Mouse (Mus musculus) limb, embryonic 10.5 days (tissue): ENCODE measurements around the gene Olfr987. TPM values are rescaled to one million over a fixed set of nuclear protein-coding genes. Genes with fewer than 3 reads are reported as not detected.
"Not testable (repeated sequence)": the region's sequence is repeated elsewhere in the genome, so short reads cannot be mapped to it uniquely, and the experiment has no call there.

Experiments
- DNase-seq: peaks from one replicate; pipeline ENCODE4 v3.0.0-alpha.2; 2017; ENCODE audit warnings: low spot score
- H3K27ac ChIP-seq: fragments of 300-500 bp; sonication (generic); 2 replicates; pipeline ENCODE4 v1.5.1; 2016; ENCODE audit warnings: mild to moderate bottlenecking
- H3K27me3 ChIP-seq: fragments of 300-500 bp; sonication (generic); 2 replicates; pipeline ENCODE4 v1.6.1; 2016; ENCODE audit warnings: low read depth, mild to moderate bottlenecking; ENCODE audit not compliant: poor library complexity, severe bottlenecking
- H3K36me3 ChIP-seq: fragments of 300-500 bp; sonication (generic); 2 replicates; pipeline ENCODE4 v1.6.1; 2016; ENCODE audit warnings: mild to moderate bottlenecking, moderate library complexity
- H3K4me1 ChIP-seq: fragments of 300-500 bp; sonication (generic); 2 replicates; pipeline ENCODE4 v1.6.1; 2016
- H3K4me3 ChIP-seq: fragments of 300-500 bp; sonication (generic); 2 replicates; pipeline ENCODE4 v1.5.1; 2016; ENCODE audit warnings: mild to moderate bottlenecking, moderate library complexity
- H3K9me3 ChIP-seq: fragments of 300-500 bp; sonication (generic); replicated peaks from 2 replicates; pipeline ENCODE4 v1.6.1; 2016; ENCODE audit warnings: mild to moderate bottlenecking
- WGBS: fragments of 180-500 bp; shearing (Covaris S2); methylation state at CpG from one replicate; pipeline ENCODE4 v1.1.7; 2016; 5-methylcytosine and 5-hydroxymethylcytosine counted together
- polyA plus RNA-seq: library from polyadenylated mRNA; unstranded; fragments of >200 nt; fragmentation: Nextera tagmentation; extraction: Ambion mirVana; gene quantifications from 2 replicates; pipeline ENCODE4 v1.2.1, GENCODE M21; 2016

Gene Olfr987
- not detected in 2 replicates for polyA plus RNA-seq

DNA sequence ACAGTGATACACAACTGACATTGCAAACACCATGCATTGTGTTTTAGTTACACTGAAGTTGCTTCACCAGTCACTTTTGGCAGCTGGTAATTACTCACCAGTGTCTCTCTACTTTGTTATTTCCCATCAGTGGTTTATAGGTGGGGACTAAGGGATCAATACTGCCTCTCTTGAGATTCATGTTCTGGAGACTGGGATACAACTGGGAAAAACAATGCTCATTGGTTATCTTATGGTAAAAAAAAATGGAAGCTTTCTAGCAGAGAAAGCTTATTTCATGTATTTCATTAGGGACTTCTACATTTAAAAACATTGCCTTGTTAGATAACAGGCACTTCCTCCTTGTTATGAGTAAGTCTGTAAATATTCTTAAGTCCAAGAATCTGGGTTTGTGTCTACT, at the start of gene Olfr987:
Olfr987 (minus strand) TSS at position 101 of the 400 bp plus-strand sequence.
- H3K4me3 ChIP-seq, DNase-seq, H3K36me3 ChIP-seq, H3K4me1 ChIP-seq, H3K9me3 ChIP-seq, H3K27me3 ChIP-seq, H3K27ac ChIP-seq: not testable (repeated sequence)

- H3K27ac ChIP-seq, H3K9me3 ChIP-seq, DNase-seq, H3K4me1 ChIP-seq, H3K27me3 ChIP-seq, H3K36me3 ChIP-seq, H3K4me3 ChIP-seq: not testable (repeated sequence)
These were observed 24.0 kb upstream of the Olfr987 start, which contains the start of gene Olfr988 for GRCm38 (mm10) chr2:85363127-85363526. Olfr988 (minus strand) TSS chr2:85363227.

- Histone ChIP-seq H3K4me3 (no peak overlapping the region), H3K27ac (no peak overlapping the region), H3K36me3 (no peaks in the 10 kb centered on the region), H3K4me1 (no peaks in the 10 kb centered on the region), H3K9me3 (no peaks in the 10 kb centered on the region), H3K27me3 (no peaks in the 10 kb centered on the region)
- WGBS = 83% methylated on average over 7 of the region's 7 CpGs
- DNase-seq = no peak
These were observed 857 bp upstream of the Olfr987 start for GRCm38 (mm10) chr2:85339972-85340371.

DNA sequence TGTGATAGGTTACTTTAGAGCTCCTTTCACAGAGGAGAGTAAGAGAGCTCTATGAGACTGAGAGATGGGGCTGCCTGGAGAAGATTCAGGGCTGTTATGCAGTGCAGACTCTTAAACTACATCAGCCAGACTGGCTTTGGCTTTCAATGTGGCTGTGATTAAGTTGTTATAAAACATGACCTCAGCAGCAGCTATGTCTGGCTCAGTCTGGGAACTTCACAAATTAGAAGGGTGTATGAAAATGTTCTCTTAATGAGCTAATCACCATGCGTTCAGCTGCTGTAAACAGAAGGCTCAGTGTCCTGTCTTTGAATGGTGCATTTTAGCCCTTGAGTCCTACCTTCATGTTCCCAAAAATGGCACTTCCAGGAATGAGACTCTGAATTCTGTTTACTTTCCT, 20.0 kb downstream of the Olfr987 start:
- H3K27me3 ChIP-seq = no peaks in the 10 kb centered on the region
- H3K27ac ChIP-seq = no peak overlapping the region
- H3K9me3 ChIP-seq = no peaks in the 10 kb centered on the region
- H3K4me3 ChIP-seq = no peak overlapping the region
- no peaks in the 10 kb centered on the region for H3K36me3 ChIP-seq
- no peak for DNase-seq
- 64% methylated on average over 1 of the region's 1 CpGs for WGBS
- no peaks in the 10 kb centered on the region for H3K4me1 ChIP-seq

DNA sequence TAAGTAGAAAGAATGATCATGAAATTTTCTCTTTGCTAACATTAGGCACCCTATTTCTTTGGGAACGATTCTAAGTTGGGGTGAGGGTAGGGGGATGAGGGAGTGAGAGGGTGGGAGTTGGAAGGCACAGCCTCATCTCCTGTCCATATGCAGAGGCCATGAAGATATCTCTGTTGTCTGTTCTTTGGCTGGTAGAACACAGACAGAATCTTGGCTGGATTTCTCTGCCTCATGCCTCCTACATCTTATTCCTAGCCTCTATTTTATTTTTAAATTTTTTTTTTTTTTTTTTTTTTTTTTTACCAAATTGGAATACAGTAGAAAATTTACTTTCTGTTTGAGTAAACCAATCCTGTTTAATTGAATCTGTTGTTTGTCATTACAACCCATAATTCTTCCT, 53.7 kb downstream of the Olfr987 start:
- H3K9me3 ChIP-seq = no peaks in the 10 kb centered on the region
- WGBS = 68% methylated on average over 1 of the region's 1 CpGs
- H3K36me3 ChIP-seq = no peaks in the 10 kb centered on the region
- H3K27me3 ChIP-seq = no peaks in the 10 kb centered on the region
- no peaks in the 10 kb centered on the region for H3K4me1 ChIP-seq
- DNase-seq = no peak
- no peak overlapping the region for H3K4me3 ChIP-seq
- no peak overlapping the region for H3K27ac ChIP-seq

- 39% methylated on average over 6 of the region's 6 CpGs for WGBS
- Histone ChIP-seq H3K4me3 (no peak overlapping the region), H3K9me3 (no peaks in the 10 kb centered on the region), H3K36me3 (no peaks in the 10 kb centered on the region), H3K27ac (no peak overlapping the region), H3K4me1 (no peaks in the 10 kb centered on the region), H3K27me3 (no peaks in the 10 kb centered on the region)
- DNase-seq = no peak
These were observed 54.5 kb downstream of the Olfr987 start for GRCm38 (mm10) chr2:85284626-85285025.

DNA sequence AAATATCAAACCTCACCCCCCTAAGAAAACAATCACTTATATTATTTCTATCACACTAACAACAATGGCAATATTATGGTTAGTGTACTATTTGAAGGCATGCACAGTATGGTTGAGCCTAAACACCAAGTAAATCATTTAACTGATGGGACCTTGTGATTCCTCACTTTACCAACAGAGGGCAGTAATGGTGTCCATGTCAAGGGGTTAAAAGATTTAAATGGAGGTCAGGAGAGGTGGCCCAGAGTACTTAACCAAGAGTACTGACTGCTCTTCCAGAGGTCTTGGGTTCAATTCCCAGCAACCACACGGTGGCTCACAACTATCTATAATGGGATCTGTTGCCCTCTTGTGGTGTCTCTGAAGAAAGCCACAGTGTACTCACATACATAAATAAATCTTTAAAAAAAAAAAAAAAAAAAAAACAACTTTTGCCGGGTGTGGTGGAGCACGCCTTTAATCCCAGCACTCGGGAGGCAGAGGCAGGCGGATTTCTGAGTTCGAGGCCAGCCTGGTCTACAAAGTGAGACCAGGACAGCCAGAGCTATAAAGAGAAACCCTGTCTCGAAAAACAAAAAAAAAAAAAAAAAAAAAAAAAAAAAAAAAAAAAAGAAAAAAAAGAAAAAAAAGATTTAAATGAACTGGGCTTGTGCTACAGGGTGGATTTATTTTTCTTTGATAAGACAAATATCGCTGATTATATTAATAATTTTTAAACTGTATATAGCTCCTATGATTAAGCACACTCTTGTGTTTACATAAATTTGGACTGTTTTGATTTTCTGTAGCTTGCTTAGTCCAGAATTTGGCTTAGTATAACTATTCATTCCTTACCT, 55.3 kb downstream of the Olfr987 start:
- 84% methylated on average over 8 of the region's 8 CpGs for WGBS
- Histone ChIP-seq H3K27ac (no peak overlapping the region), H3K4me3 (no peak overlapping the region), H3K4me1 (no peaks in the 10 kb centered on the region), H3K36me3 (no peaks in the 10 kb centered on the region), H3K27me3 (no peaks in the 10 kb centered on the region), H3K9me3 (no peaks in the 10 kb centered on the region)
- DNase-seq = no peak

- 75% methylated on average over 4 of the region's 4 CpGs for WGBS
- Histone ChIP-seq H3K9me3 (no peaks in the 10 kb centered on the region), H3K4me1 (no peaks in the 10 kb centered on the region), H3K4me3 (no peak overlapping the region), H3K27me3 (no peaks in the 10 kb centered on the region), H3K36me3 (no peaks in the 10 kb centered on the region), H3K27ac (no peak overlapping the region)
- DNase-seq = no peak
These were observed 58.1 kb downstream of the Olfr987 start for GRCm38 (mm10) chr2:85281023-85281422.

Other genes with a start within 250 kb of the Olfr987 start
- gene Aplnr, start 203.1 kb downstream of the Olfr987 start, polyA plus RNA-seq = 32.9 and 40.6 TPM in 2 replicates
- gene Lrrc55, start 142.1 kb downstream of the Olfr987 start, polyA plus RNA-seq = 0.19 and 0.31 TPM in 2 replicates
- gene Olfr988, start 23.9 kb upstream of the Olfr987 start, polyA plus RNA-seq = not detected in 2 replicates
- gene Olfr992, start 70.2 kb upstream of the Olfr987 start, polyA plus RNA-seq = not detected in 2 replicates
- gene Olfr993, start 75.6 kb upstream of the Olfr987 start, polyA plus RNA-seq = not detected in 2 replicates
- gene Olfr994, start 97.1 kb upstream of the Olfr987 start, polyA plus RNA-seq = not detected in 2 replicates
- not detected in 2 replicates for gene Olfr995, start 104.3 kb upstream of the Olfr987 start, polyA plus RNA-seq
- not detected in 2 replicates for gene 4833423E24Rik, start 179.7 kb upstream of the Olfr987 start, polyA plus RNA-seq
- not detected in 2 replicates for gene Olfr996, start 239.9 kb upstream of the Olfr987 start, polyA plus RNA-seq
- not detected in 2 replicates for gene Olfr998, start 249.6 kb upstream of the Olfr987 start, polyA plus RNA-seq